Mouse (Mus musculus): Measurements from ENCODE around the gene Aff1. TPM values are rescaled to one million over a fixed set of nuclear protein-coding genes. Genes with fewer than 3 reads are reported as not detected.

The Aff1 gene
- polyA plus RNA-seq, 1 experiment from 2014 or later: 5.7 TPM

DNA sequence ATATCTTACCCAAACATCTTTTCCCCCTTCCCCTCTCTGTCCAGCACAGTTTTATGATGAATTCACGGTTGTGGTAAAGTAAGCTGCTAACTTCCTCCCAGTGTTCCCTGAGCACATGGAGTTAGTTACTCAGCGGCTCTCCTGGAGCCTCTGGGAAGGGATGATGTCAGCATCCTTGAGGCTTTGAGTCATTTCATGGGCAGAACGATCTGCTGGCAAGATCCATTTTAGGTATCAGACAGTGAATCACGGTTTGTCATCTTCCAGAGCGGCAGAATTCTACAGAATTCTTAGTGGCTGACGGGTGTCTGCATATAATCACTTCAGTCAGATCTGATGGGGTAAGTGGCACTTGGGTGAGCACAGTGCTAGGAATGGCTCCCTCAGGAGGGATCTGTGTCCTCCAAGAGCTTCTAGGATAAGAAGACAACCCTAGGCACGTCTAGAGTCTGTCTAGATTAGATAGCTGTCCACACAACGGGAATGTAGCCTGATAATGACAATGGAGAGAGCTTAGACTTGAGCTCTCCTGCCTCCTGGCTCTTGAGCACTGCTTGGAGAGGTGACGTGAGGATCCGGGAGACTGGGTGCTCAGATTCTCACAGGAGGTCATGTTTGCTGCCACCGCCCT lies 82.6 kb downstream of the Aff1 start:
- Histone ChIP-seq H3K27ac (peak overlapping the region; percentile 66), H3K4me1 (replicated peaks) (peaks cover 89% of the 10 kb centered on the region), H3K4me3 (no peak overlapping the region), H3K9me3 (no peaks in the 10 kb centered on the region), H3K27me3 (ENCODE audit: insufficient read depth, poor library complexity, severe bottlenecking) (no peaks in the 10 kb centered on the region), H3K36me3 (no peaks in the 10 kb centered on the region)
- 76% methylated on average over 11 of the region's 11 CpGs for WGBS
- no peak for DNase-seq (ENCODE audit: low spot score)

DNA sequence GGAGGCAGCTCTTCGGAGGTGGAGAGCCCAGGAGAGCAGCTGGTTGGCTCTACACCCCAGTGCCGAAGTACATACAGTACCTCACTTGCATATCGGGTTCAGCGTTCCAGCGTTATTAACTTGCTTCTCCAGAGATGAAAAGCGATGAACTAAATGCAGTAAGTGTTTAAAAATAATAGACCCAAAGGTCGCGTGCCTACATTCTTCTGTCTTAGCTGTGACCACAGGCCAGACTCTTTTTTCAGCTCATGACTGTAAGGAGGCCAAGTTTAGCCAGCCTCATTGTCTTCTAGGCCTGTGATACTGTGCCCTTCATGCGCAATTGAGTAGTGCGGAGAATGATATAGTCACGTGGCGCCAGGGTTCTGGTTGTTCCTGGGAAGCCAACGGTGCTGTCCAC lies 83.3 kb downstream of the Aff1 start:
- 85% methylated on average over 13 of the region's 13 CpGs for WGBS
- no peak for DNase-seq (ENCODE audit: low spot score)
- Histone ChIP-seq H3K4me1 (replicated peaks) (peaks cover 95% of the 10 kb centered on the region), H3K4me3 (no peak overlapping the region), H3K9me3 (no peaks in the 10 kb centered on the region), H3K27ac (peak overlapping the region; percentile 66), H3K36me3 (no peaks in the 10 kb centered on the region), H3K27me3 (ENCODE audit: insufficient read depth, poor library complexity, severe bottlenecking) (no peaks in the 10 kb centered on the region)

GRCm38 (mm10) chr5:103776842-103777241 lies 84.7 kb downstream of the Aff1 start:
- Histone ChIP-seq H3K4me3 (no peak overlapping the region), H3K27me3 (ENCODE audit: insufficient read depth, poor library complexity, severe bottlenecking) (no peaks in the 10 kb centered on the region), H3K36me3 (no peaks in the 10 kb centered on the region), H3K4me1 (replicated peaks) (peaks cover 99% of the 10 kb centered on the region), H3K9me3 (no peaks in the 10 kb centered on the region), H3K27ac (peak overlapping the region; percentile 87)
- 77% methylated on average over 4 of the region's 4 CpGs for WGBS
- no peak for DNase-seq (ENCODE audit: low spot score)

- Histone ChIP-seq H3K9me3 (no peaks in the 10 kb centered on the region), H3K4me3 (0 out of 2 replicates have a peak overlapping the region, but pooled peaks have one; percentile 45), H3K27ac (peak overlapping the region; percentile 87), H3K36me3 (no peaks in the 10 kb centered on the region), H3K4me1 (replicated peaks) (peaks cover 94% of the 10 kb centered on the region), H3K27me3 (ENCODE audit: insufficient read depth, poor library complexity, severe bottlenecking) (no peaks in the 10 kb centered on the region)
- DNase-seq (ENCODE audit: low spot score): no peak
- 46% methylated on average over 4 of the region's 4 CpGs for WGBS
Observed at GRCm38 (mm10) chr5:103777446-103777845, 85.3 kb downstream of the Aff1 start.

DNA sequence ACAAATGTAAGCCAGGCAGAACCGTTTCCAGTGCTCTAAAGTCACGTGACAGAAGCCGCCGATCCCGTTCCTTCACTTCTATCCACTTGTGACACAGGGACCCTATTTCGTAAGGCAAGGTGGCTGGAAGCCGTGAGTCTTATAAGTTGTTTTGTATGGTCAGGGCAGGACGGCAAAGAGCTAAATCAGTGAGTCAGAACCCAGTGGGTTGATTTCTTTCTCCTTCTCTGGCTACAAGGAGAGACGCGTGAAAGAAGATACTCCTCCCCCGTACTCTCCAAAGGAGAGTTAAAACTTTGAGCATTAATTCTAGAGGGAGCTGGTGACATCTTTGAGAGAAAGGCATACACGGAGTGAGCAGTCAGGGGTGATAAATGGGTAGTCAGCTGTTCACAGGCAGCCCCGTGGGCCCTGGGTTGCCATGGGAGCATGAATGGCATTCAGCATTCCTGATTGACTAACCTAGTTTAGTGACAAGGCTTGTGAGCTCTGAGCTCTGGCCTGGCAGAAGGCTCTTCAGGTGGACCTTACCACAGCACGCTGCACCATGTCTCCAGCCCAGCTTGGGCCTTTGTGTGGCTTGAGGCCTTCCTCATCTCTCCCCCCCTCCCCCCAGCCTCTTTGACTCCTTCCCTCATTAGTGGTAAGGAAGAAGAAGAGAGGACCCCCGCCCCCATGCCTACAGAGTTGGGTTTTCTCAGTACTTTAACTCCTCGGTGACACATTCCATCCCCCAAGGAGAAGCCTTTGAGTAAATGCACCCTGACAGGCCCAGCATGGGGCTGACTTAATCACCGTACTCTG lies 86.3 kb downstream of the Aff1 start:
- H3K4me3 ChIP-seq: peak overlapping the region; percentile 45
- 2% methylated on average over 17 of the region's 17 CpGs for WGBS
- H3K27ac ChIP-seq: peak overlapping the region; percentile 87
- no peaks in the 10 kb centered on the region for H3K27me3 ChIP-seq (ENCODE audit: insufficient read depth, poor library complexity, severe bottlenecking)
- H3K4me1 ChIP-seq (replicated peaks): peaks cover 88% of the 10 kb centered on the region
- DNase-seq (ENCODE audit: low spot score): peak; percentile 88
- peaks cover 2% of the 10 kb centered on the region for H3K36me3 ChIP-seq
- H3K9me3 ChIP-seq: no peaks in the 10 kb centered on the region

DNA sequence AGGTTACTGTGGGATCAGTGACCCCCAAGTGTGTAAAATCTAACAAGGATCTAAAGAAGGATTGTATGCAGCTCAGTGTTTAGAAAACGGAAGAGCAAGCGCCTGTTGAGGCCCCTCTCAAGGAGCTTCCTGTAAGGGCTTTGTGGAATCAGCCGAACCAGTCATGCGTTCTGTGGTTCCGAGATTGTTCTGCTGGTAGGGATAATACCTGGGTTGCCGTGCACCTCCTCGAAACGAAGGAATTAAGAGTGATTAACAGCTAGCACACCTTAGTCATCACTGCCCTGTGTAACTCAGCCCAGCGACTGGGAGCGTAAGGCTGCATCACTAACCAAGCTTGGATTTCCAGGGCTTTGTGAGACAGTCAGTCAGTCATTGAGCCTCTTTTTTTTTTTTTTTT lies 87.7 kb downstream of the Aff1 start:
- peaks cover 15% of the 10 kb centered on the region for H3K36me3 ChIP-seq
- H3K9me3 ChIP-seq: no peaks in the 10 kb centered on the region
- DNase-seq (ENCODE audit: low spot score): no peak
- H3K27ac ChIP-seq: peak overlapping the region; percentile 87
- WGBS: 20% methylated on average over 10 of the region's 10 CpGs
- H3K4me1 ChIP-seq (replicated peaks): peaks cover 74% of the 10 kb centered on the region
- no peak overlapping the region for H3K4me3 ChIP-seq
- H3K27me3 ChIP-seq (ENCODE audit: insufficient read depth, poor library complexity, severe bottlenecking): no peaks in the 10 kb centered on the region

GRCm38 (mm10) chr5:103780266-103780665 lies 88.1 kb downstream of the Aff1 start:
- Histone ChIP-seq H3K4me3 (no peak overlapping the region), H3K4me1 (replicated peaks) (peaks cover 70% of the 10 kb centered on the region), H3K36me3 (peaks cover 17% of the 10 kb centered on the region), H3K9me3 (no peaks in the 10 kb centered on the region), H3K27me3 (ENCODE audit: insufficient read depth, poor library complexity, severe bottlenecking) (no peaks in the 10 kb centered on the region), H3K27ac (peak overlapping the region; percentile 87)
- WGBS: 30% methylated on average over 6 of the region's 6 CpGs
- DNase-seq (ENCODE audit: low spot score): peak; percentile 47

- WGBS: 81% methylated on average over 6 of the region's 6 CpGs
- Histone ChIP-seq H3K27ac (peak overlapping the region; percentile 87), H3K36me3 (peaks cover 22% of the 10 kb centered on the region), H3K4me1 (replicated peaks) (peaks cover 64% of the 10 kb centered on the region), H3K4me3 (no peak overlapping the region), H3K9me3 (no peaks in the 10 kb centered on the region), H3K27me3 (ENCODE audit: insufficient read depth, poor library complexity, severe bottlenecking) (no peaks in the 10 kb centered on the region)
- DNase-seq (ENCODE audit: low spot score): no peak
Observed at GRCm38 (mm10) chr5:103780836-103781235, 88.7 kb downstream of the Aff1 start.

- Histone ChIP-seq H3K4me1 (replicated peaks) (peaks cover 48% of the 10 kb centered on the region), H3K4me3 (no peak overlapping the region), H3K27me3 (ENCODE audit: insufficient read depth, poor library complexity, severe bottlenecking) (no peaks in the 10 kb centered on the region), H3K27ac (no peak overlapping the region), H3K36me3 (peaks cover 27% of the 10 kb centered on the region), H3K9me3 (no peaks in the 10 kb centered on the region)
- no peak for DNase-seq (ENCODE audit: low spot score)
- 87% methylated on average over 11 of the region's 11 CpGs for WGBS
Observed at GRCm38 (mm10) chr5:103783086-103783668, 91.0 kb downstream of the Aff1 start.

DNA sequence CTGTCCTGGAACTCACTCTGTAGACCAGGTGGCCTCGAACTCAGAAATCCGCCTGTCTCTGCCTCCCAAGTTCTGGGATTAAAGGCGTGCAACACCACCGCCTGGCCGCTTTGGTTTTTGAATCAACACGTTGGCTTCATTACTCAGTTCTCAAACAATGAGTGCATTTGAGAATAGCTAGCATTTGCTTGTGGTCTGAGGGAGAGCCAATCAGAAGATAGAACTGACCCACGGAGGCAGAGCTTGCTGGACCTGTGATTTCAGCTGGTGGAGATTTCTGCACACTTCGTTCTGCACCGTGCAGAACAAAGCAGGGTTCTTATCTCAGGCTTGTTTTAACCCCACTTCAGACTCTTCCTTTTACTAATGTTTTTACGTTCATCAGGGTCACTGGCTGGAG lies 93.9 kb downstream of the Aff1 start:
- Histone ChIP-seq H3K27me3 (ENCODE audit: insufficient read depth, poor library complexity, severe bottlenecking) (no peaks in the 10 kb centered on the region), H3K9me3 (no peaks in the 10 kb centered on the region), H3K27ac (no peak overlapping the region), H3K36me3 (peaks cover 27% of the 10 kb centered on the region), H3K4me3 (no peak overlapping the region), H3K4me1 (replicated peaks) (peaks cover 27% of the 10 kb centered on the region)
- DNase-seq (ENCODE audit: low spot score): no peak
- 88% methylated on average over 10 of the region's 10 CpGs for WGBS

GRCm38 (mm10) chr5:103788476-103788875 lies 96.3 kb downstream of the Aff1 start:
- Histone ChIP-seq H3K27ac (0 out of 2 replicates have a peak overlapping the region, but pooled peaks have one; percentile 16), H3K36me3 (peaks cover 30% of the 10 kb centered on the region), H3K4me1 (replicated peaks) (peaks cover 16% of the 10 kb centered on the region), H3K27me3 (ENCODE audit: insufficient read depth, poor library complexity, severe bottlenecking) (no peaks in the 10 kb centered on the region), H3K4me3 (no peak overlapping the region), H3K9me3 (no peaks in the 10 kb centered on the region)
- no peak for DNase-seq (ENCODE audit: low spot score)
- WGBS: 63% methylated on average over 6 of the region's 6 CpGs

DNA sequence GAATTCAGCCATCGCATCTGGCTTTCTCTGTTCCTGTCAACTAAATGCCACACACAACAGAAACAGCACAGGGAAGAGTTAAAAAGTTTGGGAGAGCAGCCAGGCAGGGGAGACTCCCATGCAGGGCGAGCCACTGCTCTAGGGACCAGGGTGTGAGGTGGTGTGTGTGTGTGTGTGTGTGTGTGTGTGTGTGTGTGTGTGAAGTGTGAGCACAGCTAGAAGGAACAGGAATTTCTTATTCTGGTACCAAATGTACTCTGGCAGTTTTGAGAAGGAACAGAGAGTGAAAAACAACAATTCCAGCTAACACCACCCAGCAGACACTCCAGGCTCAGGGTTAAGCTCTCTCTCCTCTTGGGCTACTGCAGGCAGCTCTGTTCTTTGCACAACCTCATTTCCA lies 96.8 kb downstream of the Aff1 start:
- Histone ChIP-seq H3K36me3 (peaks cover 25% of the 10 kb centered on the region), H3K4me3 (no peak overlapping the region), H3K9me3 (no peaks in the 10 kb centered on the region), H3K4me1 (replicated peaks) (peaks cover 16% of the 10 kb centered on the region), H3K27me3 (ENCODE audit: insufficient read depth, poor library complexity, severe bottlenecking) (no peaks in the 10 kb centered on the region), H3K27ac (peak overlapping the region; percentile 59; the same call in 1 of the 2 replicates)
- 58% methylated on average over 2 of the region's 2 CpGs for WGBS
- no peak for DNase-seq (ENCODE audit: low spot score)

GRCm38 (mm10) chr5:103789619-103790116 lies 97.5 kb downstream of the Aff1 start:
- no peaks in the 10 kb centered on the region for H3K27me3 ChIP-seq (ENCODE audit: insufficient read depth, poor library complexity, severe bottlenecking)
- peaks cover 16% of the 10 kb centered on the region for H3K4me1 ChIP-seq (replicated peaks)
- no peaks in the 10 kb centered on the region for H3K9me3 ChIP-seq
- H3K4me3 ChIP-seq: no peak overlapping the region
- H3K36me3 ChIP-seq: peaks cover 18% of the 10 kb centered on the region
- 91% methylated on average over 9 of the region's 9 CpGs for WGBS
- H3K27ac ChIP-seq: no peak overlapping the region
- no peak for DNase-seq (ENCODE audit: low spot score)
